ENCODE assay signal across 17 mouse cellular contexts in the genomic region with DNA sequence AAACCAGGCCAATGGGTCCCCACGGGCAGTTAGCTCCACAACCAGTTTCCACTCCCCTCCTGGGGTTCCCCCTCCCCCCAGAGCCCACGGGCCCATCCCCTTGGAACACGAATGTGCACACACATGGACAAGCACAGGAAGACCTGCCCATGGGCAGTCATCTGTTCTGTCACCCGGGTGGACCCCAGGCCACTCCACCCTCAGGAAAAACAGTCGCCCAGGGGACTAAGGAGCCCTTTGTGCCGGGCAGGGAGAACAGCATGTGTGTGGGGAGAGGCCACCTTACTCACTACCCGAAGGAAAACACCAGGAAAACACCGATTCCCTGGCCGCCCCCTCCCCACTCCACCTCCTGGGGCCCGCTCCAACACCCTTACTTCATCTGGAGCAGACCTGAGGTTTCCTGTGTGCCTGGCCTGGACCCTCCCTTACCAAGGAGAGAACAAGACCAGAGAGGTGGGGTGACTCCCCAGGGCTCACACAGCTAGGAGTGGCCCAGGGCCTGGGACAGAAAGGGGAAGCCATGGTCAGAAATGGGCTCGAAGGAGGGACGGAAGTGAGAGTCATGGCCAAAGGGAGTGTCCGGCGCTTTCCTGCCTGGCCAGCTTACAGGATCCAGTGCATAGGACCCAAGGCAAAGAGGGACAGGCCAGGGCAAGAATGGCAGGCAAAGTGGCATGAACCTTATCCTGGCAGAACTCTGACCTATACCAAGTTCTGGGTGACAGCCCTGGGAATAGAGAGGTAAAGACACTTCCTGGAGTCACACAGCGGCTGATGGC. TPM values are rescaled to one million over a fixed set of nuclear protein-coding genes. Genes with fewer than 3 reads are reported as not detected.
DNase-seq lines count a peak whose midpoint lies in the region; ATAC-seq and TF ChIP-seq lines count a peak whose summit lies in the region.
"Had no signal": no experiment of that assay in that cellular context is flagged by ENCODE, and none has a peak within 500 bp of the region (broad histone marks: within the 10 kb centered on the region; RNA-seq: fewer than 3 reads in every experiment).

No protein-coding gene starts in this region.

- H3K4me1 ChIP-seq in bone marrow macrophage, adult 2 months (ENCODE audit: control insufficient read depth, insufficient read depth, low read length) = peaks cover 11% of the 10 kb centered on the region
- peaks cover 12% of the 10 kb centered on the region; the same call in 1 of the 2 replicates for H3K4me1 ChIP-seq in hindbrain, embryonic 14.5 days (replicated peaks; ENCODE audit: control insufficient read depth, insufficient read depth, low read length)

- ATAC-seq in hindbrain, embryonic 14.5 days (ENCODE audit: low FRiP score) = no peak
- ATAC-seq: forebrain, postnatal 0 days; intestine, postnatal 0 days had no signal

- no peaks in the 10 kb centered on the region for H3K36me3 ChIP-seq in hindbrain, embryonic 14.5 days (replicated peaks; ENCODE audit: control insufficient read depth, insufficient read depth)
- H3K36me3 ChIP-seq: embryonic facial prominence, embryonic 12.5 days; hindbrain, embryonic 15.5 days; limb, embryonic 15.5 days had no signal

- H3K4me3 ChIP-seq in gastrocnemius, adult 2 months = peak overlapping the region; percentile 30
- no peak overlapping the region for H3K4me3 ChIP-seq in bone marrow macrophage, adult 2 months (ENCODE audit: insufficient read depth, low read length)
- H3K4me3 ChIP-seq in hindbrain, embryonic 14.5 days (replicated peaks; ENCODE audit: low read length) = no peak overlapping the region
- H3K4me3 ChIP-seq: embryonic facial prominence, embryonic 12.5 days; hindbrain, embryonic 15.5 days; limb, embryonic 15.5 days had no signal

- WGBS in hindbrain, embryonic 14.5 days = 74% methylated on average over 12 of the region's 15 CpGs

- TF ChIP-seq POLR2A in bone marrow macrophage, adult 2 months (IDR thresholded peaks at IDR 0.05; ENCODE audit: borderline replicate concordance, low read depth, low read length) = no peak

- H3K9ac ChIP-seq in hindbrain, embryonic 14.5 days = no peak overlapping the region
- H3K9ac ChIP-seq: embryonic facial prominence, embryonic 12.5 days; forebrain, postnatal 0 days; hindbrain, embryonic 15.5 days had no signal

- intact Hi-C loops in gastrocnemius, adult 2 months (cut with DNase I) = no loop called here
- intact Hi-C loops in heart, postnatal 25 days (cut with DNase I) = no loop called here

- H3K27ac ChIP-seq in gastrocnemius, adult 2 months = peak overlapping the region; percentile 72
- H3K27ac ChIP-seq in bone marrow macrophage, adult 2 months (ENCODE audit: insufficient read depth, low read depth, low read length) = 0 out of 2 replicates have a peak overlapping the region, but pooled peaks have one; percentile 5
- no peak overlapping the region for H3K27ac ChIP-seq in hindbrain, embryonic 14.5 days
- H3K27ac ChIP-seq: embryonic facial prominence, embryonic 12.5 days; hindbrain, embryonic 15.5 days had no signal

- H3K27me3 ChIP-seq in hindbrain, embryonic 14.5 days (ENCODE audit: control insufficient read depth, insufficient read depth, low read length) = peaks cover 34% of the 10 kb centered on the region

- no peak overlapping the region for H3K4me2 ChIP-seq in hindbrain, embryonic 14.5 days (replicated peaks)
- H3K4me2 ChIP-seq: embryonic facial prominence, embryonic 12.5 days; hindbrain, embryonic 15.5 days; limb, embryonic 15.5 days had no signal

- peak; percentile 51 for DNase-seq in gastrocnemius, adult 2 months
- no peak for DNase-seq in gastrocnemius, postnatal 10 days
- DNase-seq in heart, postnatal 25 days (ENCODE audit: low spot score) = peak; percentile 53
- peak; percentile 36 for DNase-seq in lung, postnatal 25 days (ENCODE audit: low spot score)
- no peak for DNase-seq in B cell, adult 2 months
- no peak for DNase-seq in hindbrain, embryonic 14.5 days (ENCODE audit: low spot score)
- no peak for DNase-seq in adrenal gland, adult 18-20 months (ENCODE audit: low spot score in 2 of 2)
- DNase-seq: cerebellum, adult 11 months; cerebellum, postnatal 36 days; forebrain, postnatal 0 days; kidney, postnatal 14 days; midbrain, embryonic 14.5 days had no signal

- no peak for TF ChIP-seq CTCF in gastrocnemius, adult 2 months (IDR thresholded peaks at IDR 0.05)
- no peak for TF ChIP-seq CTCF in bone marrow macrophage, adult 2 months (IDR thresholded peaks at IDR 0.05; ENCODE audit: low read depth, low read length)

- H3K9me3 ChIP-seq in hindbrain, embryonic 14.5 days (ENCODE audit: control insufficient read depth, low read length) = no peaks in the 10 kb centered on the region
- H3K9me3 ChIP-seq: embryonic facial prominence, embryonic 12.5 days; hindbrain, embryonic 15.5 days; limb, embryonic 15.5 days had no signal

RNA-seq across cellular contexts. Expression of gene Trpv4, which starts 4.4 kb away (rescaled TPM):
- total RNA-seq in gastrocnemius, adult 2 months (2021) = 1 to 10 TPM; 1.9 to 2.0 TPM
- 1 to 10 TPM; 2.1 to 2.5 TPM for total RNA-seq in gastrocnemius, postnatal 10 days (2021)
- polyA plus RNA-seq in bone marrow macrophage, adult 2 months (2012; ENCODE audit: insufficient read depth, insufficient read length, missing spikeins) = 27.4 and 31.8 TPM in 2 replicates
- total RNA-seq in heart, postnatal 25 days (2021) = 1 to 10 TPM; 5.1 to 5.3 TPM
- polyA plus RNA-seq in hindbrain, embryonic 14.5 days (2014; fragmentation: Nextera tagmentation; extraction: Ambion mirVana) = 1.1 and 1.4 TPM in 2 replicates
- 1 to 10 TPM; 3.0 to 4.6 TPM for total RNA-seq in adrenal gland, adult 18-20 months (2021)

RNA-seq across cellular contexts. Expression of gene Gltp, which starts 36.9 kb away (rescaled TPM):
- total RNA-seq in gastrocnemius, adult 2 months (2021) = 10 to 100 TPM in 1 of 2 experiments, 1 to 10 TPM in 1; 6.7 to 10.8 TPM
- 10 to 100 TPM; 15.1 to 17.6 TPM for total RNA-seq in gastrocnemius, postnatal 10 days (2021)
- polyA plus RNA-seq in bone marrow macrophage, adult 2 months (2012; ENCODE audit: insufficient read depth, insufficient read length, missing spikeins) = 336 and 371 TPM in 2 replicates
- 10 to 100 TPM; 17.1 to 18.0 TPM for total RNA-seq in heart, postnatal 25 days (2021)
- 33.7 and 38.9 TPM in 2 replicates for polyA plus RNA-seq in hindbrain, embryonic 14.5 days (2014; fragmentation: Nextera tagmentation; extraction: Ambion mirVana)
- total RNA-seq in adrenal gland, adult 18-20 months (2021) = 10 to 100 TPM; 40.7 to 49.2 TPM

RNA-seq across cellular contexts. Expression of gene Tchp, which starts 53.7 kb away (rescaled TPM):
- 1 to 10 TPM; 3.6 to 3.8 TPM for total RNA-seq in gastrocnemius, adult 2 months (2021)
- total RNA-seq in gastrocnemius, postnatal 10 days (2021) = 1 to 10 TPM; 3.5 to 4.6 TPM
- 13.1 and 13.7 TPM in 2 replicates for polyA plus RNA-seq in bone marrow macrophage, adult 2 months (2012; ENCODE audit: insufficient read depth, insufficient read length, missing spikeins)
- 1 to 10 TPM; 3.5 to 3.6 TPM for total RNA-seq in heart, postnatal 25 days (2021)
- polyA plus RNA-seq in hindbrain, embryonic 14.5 days (2014; fragmentation: Nextera tagmentation; extraction: Ambion mirVana) = 10.6 and 15.4 TPM in 2 replicates
- 1 to 10 TPM; 7.1 to 8.5 TPM for total RNA-seq in adrenal gland, adult 18-20 months (2021)

Comparison
In these comparisons a context has a peak if more than half of its experiments do, and no peak if none do; other contexts are left out.
1. DNase-seq: peak in gastrocnemius, adult 2 months (single experiment), heart, postnatal 25 days (single experiment) and lung, postnatal 25 days (single experiment); none in gastrocnemius, postnatal 10 days (single experiment), B cell, adult 2 months (0 of 2), hindbrain, embryonic 14.5 days (single experiment) and adrenal gland, adult 18-20 months (0 of 2).